ENCODE assay signal across 9 mouse cellular contexts in the genomic region with DNA sequence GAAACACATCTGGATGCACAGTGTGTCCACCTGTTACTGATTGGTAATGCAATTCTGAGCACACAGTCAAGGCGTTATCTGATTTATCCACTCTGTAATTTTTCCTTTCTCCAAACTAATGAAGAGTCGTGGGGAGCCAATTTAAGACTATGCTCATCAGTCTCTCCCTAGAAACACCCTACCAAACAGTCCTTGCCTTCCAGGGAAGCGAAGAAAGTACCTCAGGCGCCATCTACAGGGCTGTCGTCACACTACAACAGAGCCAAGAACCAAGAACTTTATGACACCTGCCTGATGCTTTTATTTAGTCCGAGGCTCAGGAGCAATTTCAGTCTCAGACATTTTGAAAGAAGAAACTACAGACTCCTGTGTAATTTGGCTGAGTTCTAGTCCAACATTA. TPM values are rescaled to one million over a fixed set of nuclear protein-coding genes. Genes with fewer than 3 reads are reported as not detected.
DNase-seq lines count a peak whose midpoint lies in the region; ATAC-seq and TF ChIP-seq lines count a peak whose summit lies in the region.
"Had no signal": no experiment of that assay in that cellular context is flagged by ENCODE, and none has a peak within 500 bp of the region (broad histone marks: within the 10 kb centered on the region; RNA-seq: fewer than 3 reads in every experiment).

No protein-coding gene starts in this region.

- no peak overlapping the region for H3K27ac ChIP-seq in heart, adult 2 months
- H3K27ac ChIP-seq in cerebellum, adult 2 months (ENCODE audit: insufficient read depth, low read length), result no peak overlapping the region
- H3K27ac ChIP-seq in midbrain, embryonic 11.5 days (ENCODE audit: low read depth, low read length), result no peak overlapping the region
- H3K27ac ChIP-seq: limb, embryonic 13.5 days had no signal

- H3K79me2 ChIP-seq in heart, adult 2 months (replicated peaks; ENCODE audit: control insufficient read depth, insufficient read depth, low read length), result no peaks in the 10 kb centered on the region

- no peak overlapping the region for H3K9ac ChIP-seq in heart, adult 2 months (ENCODE audit: low read depth, low read length)
- H3K9ac ChIP-seq in midbrain, embryonic 11.5 days (ENCODE audit: low read length), result no peak overlapping the region
- H3K9ac ChIP-seq: limb, embryonic 13.5 days had no signal

- peak; percentile 46 for ATAC-seq in midbrain, embryonic 11.5 days (ENCODE audit: low FRiP score)

- no peaks in the 10 kb centered on the region for H3K36me3 ChIP-seq in heart, adult 2 months (ENCODE audit: control insufficient read depth, insufficient read depth, low read length)
- H3K36me3 ChIP-seq in E14TG2a.4 (ENCODE audit: insufficient read depth, low read length), result no peaks in the 10 kb centered on the region
- H3K36me3 ChIP-seq in midbrain, embryonic 11.5 days (ENCODE audit: control insufficient read depth, insufficient read depth, low read length), result no peaks in the 10 kb centered on the region
- H3K36me3 ChIP-seq: limb, embryonic 13.5 days had no signal

- TF ChIP-seq EP300 in heart, adult 2 months (IDR thresholded peaks at IDR 0.05; ENCODE audit: insufficient read depth, low read depth, low read length), result no peak

- no peak for TF ChIP-seq POLR2A in heart, adult 2 months (IDR thresholded peaks at IDR 0.05; ENCODE audit: insufficient read depth, low read depth, low read length)
- no peak for TF ChIP-seq POLR2A in cerebellum, adult 2 months (IDR thresholded peaks at IDR 0.05; ENCODE audit: borderline replicate concordance, insufficient read depth, low read length)

- H3K4me1 ChIP-seq in heart, adult 2 months (ENCODE audit: control insufficient read depth, insufficient read depth, low read length), result no peaks in the 10 kb centered on the region
- H3K4me1 ChIP-seq in E14TG2a.4 (replicated peaks; ENCODE audit: low read depth, low read length), result peaks cover 24% of the 10 kb centered on the region
- H3K4me1 ChIP-seq in cerebellum, adult 2 months (ENCODE audit: control insufficient read depth, insufficient read depth, low read length), result no peaks in the 10 kb centered on the region
- peaks cover 13% of the 10 kb centered on the region for H3K4me1 ChIP-seq in midbrain, embryonic 11.5 days (ENCODE audit: control insufficient read depth, insufficient read depth, low read length)
- H3K4me1 ChIP-seq: limb, embryonic 13.5 days had no signal

- H3K4me3 ChIP-seq in heart, adult 2 months, result no peak overlapping the region
- no peak overlapping the region for H3K4me3 ChIP-seq in E14TG2a.4 (replicated peaks; ENCODE audit: low read length)
- no peak overlapping the region for H3K4me3 ChIP-seq in cerebellum, adult 2 months (replicated peaks; ENCODE audit: insufficient read depth, low read depth, low read length)
- H3K4me3 ChIP-seq in midbrain, embryonic 11.5 days (ENCODE audit: low read depth, low read length), result no peak overlapping the region
- H3K4me3 ChIP-seq: limb, embryonic 13.5 days had no signal

- H3K27me3 ChIP-seq in heart, adult 2 months (ENCODE audit: control insufficient read depth, insufficient read depth, low read length), result no peaks in the 10 kb centered on the region
- H3K27me3 ChIP-seq in E14TG2a.4 (ENCODE audit: insufficient read depth, low read length), result peaks cover 10% of the 10 kb centered on the region
- no peaks in the 10 kb centered on the region for H3K27me3 ChIP-seq in cerebellum, adult 2 months (ENCODE audit: control insufficient read depth, insufficient read depth, low read length)
- H3K27me3 ChIP-seq in midbrain, embryonic 11.5 days (ENCODE audit: control insufficient read depth, insufficient read depth, low read length), result no peaks in the 10 kb centered on the region
- H3K27me3 ChIP-seq: limb, embryonic 13.5 days had no signal

- intact Hi-C loops in heart, adult 2 months (cut with DNase I), result loop anchor here (10.0 kb wide), 1 partner anchor 170 kb away; no protein-coding TSS in a partner anchor
- intact Hi-C loops in heart, postnatal 25 days (cut with DNase I), result no loop called here

- TF ChIP-seq CTCF in heart, adult 2 months (IDR thresholded peaks at IDR 0.05), result peak; percentile 85
- TF ChIP-seq CTCF in E14TG2a.4 (conservative IDR thresholded peaks at IDR 0.05; ENCODE audit: low read length), result peak; percentile 90
- peak; percentile 76 for TF ChIP-seq CTCF in cerebellum, adult 2 months (IDR thresholded peaks at IDR 0.05; ENCODE audit: borderline replicate concordance, insufficient read depth, low read depth, low read length)

- WGBS in heart, adult 2 months, result 14% methylated on average over 6 of the region's 6 CpGs
- 10% methylated on average over 6 of the region's 6 CpGs for WGBS in cerebellum, adult 2 months
- 9% methylated on average over 6 of the region's 6 CpGs for WGBS in midbrain, embryonic 11.5 days

- no peak overlapping the region for H3K4me2 ChIP-seq in midbrain, embryonic 11.5 days
- H3K4me2 ChIP-seq: limb, embryonic 13.5 days had no signal

- H3K9me3 ChIP-seq in E14TG2a.4 (ENCODE audit: low read length), result peaks cover 17% of the 10 kb centered on the region
- H3K9me3 ChIP-seq in midbrain, embryonic 11.5 days (ENCODE audit: control insufficient read depth, low read length), result no peaks in the 10 kb centered on the region
- H3K9me3 ChIP-seq: limb, embryonic 13.5 days had no signal

- peak; percentile 17 to 62 for DNase-seq in heart, adult 2 months
- no peak for DNase-seq in heart, postnatal 25 days (ENCODE audit: low spot score)
- peak; percentile 32 to 61 for DNase-seq in cerebellum, adult 2 months
- peak; percentile 56 for DNase-seq in forelimb bud, embryonic 11.5 days (ENCODE audit: low read depth, low spot score)
- DNase-seq in layer of hippocampus, postnatal 10 days (ENCODE audit: low spot score in 2 of 2), result peak; percentile 65 to 73
- peak; percentile 94 for DNase-seq in midbrain, embryonic 11.5 days (ENCODE audit: low spot score, missing footprints)
- DNase-seq in thymus, postnatal 14 days, result peak; percentile 23

RNA-seq across cellular contexts. Expression of a gene that starts 6.1 kb away (rescaled TPM):
- not detected for total RNA-seq in heart, adult 2 months (2021)
- polyA plus RNA-seq in heart, adult 2 months (2012; rRNA removed), result 0.08 and 0.18 TPM in 2 replicates
- not detected for total RNA-seq in heart, postnatal 25 days (2021)
- polyA plus RNA-seq in cerebellum, adult 2 months (2012; rRNA removed), result 0.90 and 1.1 TPM in 2 replicates
- 1 to 10 TPM; 1.3 to 1.6 TPM for total RNA-seq in layer of hippocampus, postnatal 10 days (2021)
- polyA plus RNA-seq in midbrain, embryonic 11.5 days (2014; fragmentation: Nextera tagmentation; extraction: Ambion mirVana), result 28.4 and 29.7 TPM in 2 replicates
